ENCODE assay signal across 7 mouse cellular contexts in genomic region chr11:120252843-120253645, GRCm38 (mm10). TPM values are rescaled to one million over a fixed set of nuclear protein-coding genes. Genes with fewer than 3 reads are reported as not detected.
DNase-seq lines count a peak whose midpoint lies in the region; ATAC-seq and TF ChIP-seq lines count a peak whose summit lies in the region.

No protein-coding gene starts in this region.

- H3K4me3 ChIP-seq in E14TG2a.4 (replicated peaks; ENCODE audit: low read length) = peak overlapping the region; percentile 57
- no peak overlapping the region for H3K4me3 ChIP-seq in heart, embryonic 13.5 days

- H3K4me2 ChIP-seq in heart, embryonic 13.5 days = peak overlapping the region; percentile 44

- WGBS in heart, embryonic 13.5 days = 49% methylated on average over 12 of the region's 12 CpGs

- H3K9me3 ChIP-seq in E14TG2a.4 (ENCODE audit: low read length) = no peaks in the 10 kb centered on the region
- no peaks in the 10 kb centered on the region for H3K9me3 ChIP-seq in heart, embryonic 13.5 days

- peak overlapping the region; percentile 63 for H3K9ac ChIP-seq in heart, embryonic 13.5 days

- no peak for ATAC-seq in heart, embryonic 13.5 days (ENCODE audit: extremely low read depth, insufficient number of reproducible peaks, low FRiP score, low TSS enrichment)

- no peaks in the 10 kb centered on the region for H3K27me3 ChIP-seq in E14TG2a.4 (ENCODE audit: insufficient read depth, low read length)
- H3K27me3 ChIP-seq in heart, embryonic 13.5 days (replicated peaks) = no peaks in the 10 kb centered on the region

- peak; percentile 68 for DNase-seq in NIH3T3 (ENCODE audit: low read depth)
- DNase-seq in kidney, postnatal 25 days = peak; percentile 53 to 72
- DNase-seq in urinary bladder, postnatal 14 days (ENCODE audit: low spot score) = no peak
- no peak for DNase-seq in ovary, postnatal 14 days (ENCODE audit: low spot score)
- no peak for DNase-seq in thymus, postnatal 36 days

- peaks cover 97% of the 10 kb centered on the region for H3K4me1 ChIP-seq in E14TG2a.4 (replicated peaks; ENCODE audit: low read depth, low read length)
- H3K4me1 ChIP-seq in heart, embryonic 13.5 days = peaks cover 96% of the 10 kb centered on the region

- no peak for TF ChIP-seq CTCF in E14TG2a.4 (conservative IDR thresholded peaks at IDR 0.05; ENCODE audit: low read length)

- peaks cover 6% of the 10 kb centered on the region for H3K36me3 ChIP-seq in E14TG2a.4 (ENCODE audit: insufficient read depth, low read length)
- no peaks in the 10 kb centered on the region for H3K36me3 ChIP-seq in heart, embryonic 13.5 days

- peak overlapping the region; percentile 62 for H3K27ac ChIP-seq in heart, embryonic 13.5 days (replicated peaks)

RNA-seq across cellular contexts. Expression of gene Bahcc1, which starts 20.3 kb away (rescaled TPM):
- 4.4 and 5.2 TPM in 2 replicates for polyA plus RNA-seq in heart, embryonic 13.5 days (2015; fragmentation: Nextera tagmentation; extraction: Ambion mirVana)

Comparison
In these comparisons a context has a peak if more than half of its experiments do, and no peak if none do; other contexts are left out.
1. DNase-seq: peak in NIH3T3 (single experiment) and kidney, postnatal 25 days (2 of 2); none in urinary bladder, postnatal 14 days (single experiment), ovary, postnatal 14 days (single experiment) and thymus, postnatal 36 days (0 of 2).